Mouse (Mus musculus): ENCODE measurements around the gene Zbtb7b.

Gene Zbtb7b

GRCm38 (mm10) chr3:89337062-89337720 lies 57.4 kb downstream of the Zbtb7b start:
- peak; percentile 64 for DNase-seq (ENCODE audit: low spot score)

- DNase-seq (ENCODE audit: low spot score): no peak
These were observed 58.0 kb downstream of the Zbtb7b start for GRCm38 (mm10) chr3:89336529-89336928.

GRCm38 (mm10) chr3:89333053-89333452 lies 61.5 kb downstream of the Zbtb7b start:
- no peak for DNase-seq (ENCODE audit: low spot score)

- no peak for DNase-seq (ENCODE audit: low spot score)
These were observed 62.1 kb downstream of the Zbtb7b start for GRCm38 (mm10) chr3:89332476-89332875.

GRCm38 (mm10) chr3:89332013-89332412 lies 62.6 kb downstream of the Zbtb7b start:
- DNase-seq (ENCODE audit: low spot score): no peak

GRCm38 (mm10) chr3:89331561-89331960 lies 63.0 kb downstream of the Zbtb7b start:
- DNase-seq (ENCODE audit: low spot score): no peak

- DNase-seq (ENCODE audit: low spot score): peak; percentile 75
These were observed 63.6 kb downstream of the Zbtb7b start for GRCm38 (mm10) chr3:89330948-89331347.

GRCm38 (mm10) chr3:89330346-89330745 lies 64.2 kb downstream of the Zbtb7b start:
- no peak for DNase-seq (ENCODE audit: low spot score)

- DNase-seq (ENCODE audit: low spot score): no peak
These were observed 66.0 kb downstream of the Zbtb7b start for GRCm38 (mm10) chr3:89328623-89329022.

All from embryo, embryonic 10.5 days (tissue).